Mouse (Mus musculus): ENCODE measurements around the gene Ifitm10. TPM values are rescaled to one million over a fixed set of nuclear protein-coding genes. Genes with fewer than 3 reads are reported as not detected.
A peak's percentile ranks its signal among the peaks of the same experiment; 100 is the strongest.
"Not testable (repeated sequence)": the region's sequence is repeated elsewhere in the genome, so short reads cannot be mapped to it uniquely, and the experiment has no call there.

Gene Ifitm10
- polyA plus RNA-seq, 1 experiment from 2014 or later: 0.63 TPM

DNA sequence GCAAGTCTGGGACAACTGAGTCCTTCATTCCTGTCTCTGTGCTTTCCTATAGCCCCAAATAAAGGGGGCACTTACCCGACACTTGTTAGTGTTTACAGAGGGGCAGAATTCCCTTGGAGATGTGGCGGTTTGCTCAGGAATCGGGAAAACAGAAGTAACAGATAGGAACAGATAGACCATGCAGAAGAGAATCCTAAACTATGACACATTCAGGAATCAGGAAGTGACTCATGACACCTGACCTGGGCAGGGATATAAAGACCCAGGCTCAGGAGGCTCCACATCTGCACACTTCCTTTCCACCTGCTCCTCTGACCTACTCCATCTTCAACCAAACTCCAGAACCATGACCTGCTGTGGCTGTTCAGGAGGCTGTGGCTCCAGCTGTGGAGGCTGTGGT lies 70.3 kb downstream of the Ifitm10 start, which contains the start of gene Krtap5-4:
Gene Krtap5-4, plus strand, starts transcription at position 301 of the 400 bp plus-strand sequence.
- no peaks in the 10 kb centered on the region for H3K9me3 ChIP-seq
- H3K4me2 ChIP-seq (replicated peaks): no peak within 1 kb of the TSS
- no peak within 1 kb of the TSS for H3K9ac ChIP-seq (replicated peaks)
- 74% methylated on average over 3 of the region's 3 CpGs for WGBS
- no peak for ATAC-seq (ENCODE audit: low FRiP score, low read depth)
- H3K4me3 ChIP-seq: no peak within 1 kb of the TSS
- no peaks in the 10 kb centered on the region for H3K4me1 ChIP-seq
- no peaks in the 10 kb centered on the region for H3K36me3 ChIP-seq
- no peaks in the 10 kb centered on the region; the same call in 1 of the 2 replicates for H3K27me3 ChIP-seq
- H3K27ac ChIP-seq (replicated peaks): no peak within 1 kb of the TSS

DNA sequence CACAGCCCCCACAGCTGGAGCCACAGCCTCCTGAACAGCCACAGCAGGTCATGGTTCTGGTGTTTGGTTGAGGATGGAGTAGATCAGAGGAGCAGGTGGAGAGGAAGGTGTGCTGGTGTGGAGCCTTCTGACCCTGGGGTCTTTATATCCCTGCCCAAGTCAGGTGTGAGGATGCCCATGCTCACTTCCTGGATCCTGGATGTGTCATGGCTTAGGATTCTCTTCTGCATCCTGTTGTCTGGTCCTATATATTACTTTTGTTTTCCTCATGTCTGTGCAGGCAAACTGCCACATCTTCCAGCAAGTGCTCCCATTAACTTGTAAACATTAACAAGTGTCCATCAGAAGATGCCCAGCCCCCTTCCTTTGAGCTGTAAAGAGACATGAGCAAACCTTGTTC lies 76.5 kb downstream of the Ifitm10 start, which contains the start of gene Krtap5-1:
Gene Krtap5-1, minus strand, starts transcription at position 101 of the 400 bp plus-strand sequence.
- not testable (repeated sequence) for H3K27ac ChIP-seq (replicated peaks); H3K9ac ChIP-seq (replicated peaks); H3K36me3 ChIP-seq; H3K4me2 ChIP-seq (replicated peaks); H3K9me3 ChIP-seq; ATAC-seq (ENCODE audit: low FRiP score, low read depth); H3K4me3 ChIP-seq; H3K27me3 ChIP-seq; H3K4me1 ChIP-seq

DNA sequence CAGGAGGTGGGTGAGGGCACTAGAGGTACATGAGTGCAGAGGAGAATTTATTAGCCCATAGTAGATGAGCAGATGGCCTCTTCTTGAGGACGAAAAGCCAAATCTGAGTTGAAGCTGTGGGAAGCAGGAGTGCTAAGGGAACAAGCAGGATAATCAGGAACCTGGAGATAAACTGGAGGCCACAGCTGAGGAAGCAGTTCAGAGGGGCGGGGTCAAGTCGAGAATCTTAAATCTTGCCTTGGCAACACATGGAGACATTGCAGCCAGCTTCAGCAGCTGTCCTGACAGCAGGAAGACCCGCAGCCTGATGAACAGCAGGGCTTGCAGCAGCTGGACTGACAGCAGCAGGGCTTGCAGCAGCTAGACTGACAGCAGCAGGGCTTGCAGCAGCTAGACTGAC lies 77.4 kb downstream of the Ifitm10 start:
- not testable (repeated sequence) for H3K27me3 ChIP-seq; ATAC-seq (ENCODE audit: low FRiP score, low read depth); H3K4me2 ChIP-seq (replicated peaks); H3K36me3 ChIP-seq; H3K4me3 ChIP-seq; H3K9ac ChIP-seq (replicated peaks); H3K9me3 ChIP-seq; H3K27ac ChIP-seq (replicated peaks); H3K4me1 ChIP-seq
- whole genome bisulfite sequencing: 32% methylated on average over 4 of the region's 4 CpGs

DNA sequence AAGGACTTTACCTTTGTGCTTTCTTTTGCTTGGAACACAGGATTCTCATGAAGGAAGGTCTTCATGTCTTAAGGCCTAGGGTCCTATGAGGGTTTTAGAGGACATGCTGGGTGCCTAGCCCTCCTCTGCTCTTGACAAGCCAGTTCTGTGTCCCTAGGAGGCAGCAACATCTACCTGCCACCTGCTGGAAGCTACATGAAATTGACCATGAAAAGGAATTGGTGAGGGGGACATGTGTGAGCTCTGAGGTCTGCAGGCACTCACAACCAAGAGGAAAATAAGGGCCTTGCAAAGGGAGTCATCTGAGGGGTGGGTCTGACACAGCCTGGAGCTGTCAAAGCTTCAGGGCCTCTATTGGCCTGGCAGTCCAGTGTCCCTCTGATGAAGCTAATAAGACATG lies 78.1 kb downstream of the Ifitm10 start:
- Histone ChIP-seq H3K4me2 (replicated peaks) (no peak overlapping the region), H3K27me3 (peaks cover 3% of the 10 kb centered on the region; the same call in 1 of the 2 replicates), H3K9ac (replicated peaks) (no peak overlapping the region), H3K9me3 (no peaks in the 10 kb centered on the region), H3K36me3 (no peaks in the 10 kb centered on the region), H3K4me3 (no peak overlapping the region), H3K27ac (replicated peaks) (no peak overlapping the region), H3K4me1 (no peaks in the 10 kb centered on the region)
- no peak for ATAC-seq (ENCODE audit: low FRiP score, low read depth)

DNA sequence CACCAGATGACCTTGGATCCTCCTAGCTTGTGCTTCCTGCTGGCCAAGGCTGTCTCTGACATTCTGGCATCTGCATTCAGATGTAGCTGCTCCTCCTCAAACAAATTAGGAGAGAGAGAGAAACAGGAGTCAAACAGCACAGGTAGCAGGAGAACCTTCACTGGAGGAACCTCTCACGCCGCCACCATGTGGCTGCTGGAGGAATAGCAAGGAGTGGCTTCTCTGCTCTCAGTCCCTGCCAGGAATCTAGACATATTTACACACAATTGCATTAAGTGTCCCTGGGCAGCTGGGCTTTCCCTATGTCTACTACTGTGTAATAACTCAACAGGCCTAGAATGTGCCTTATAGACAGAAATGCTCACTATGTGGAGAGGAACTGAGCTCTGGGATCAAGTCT lies 79.7 kb downstream of the Ifitm10 start:
- WGBS: 2% methylated on average over 2 of the region's 2 CpGs
- not testable (repeated sequence) for H3K4me3 ChIP-seq, H3K9me3 ChIP-seq

DNA sequence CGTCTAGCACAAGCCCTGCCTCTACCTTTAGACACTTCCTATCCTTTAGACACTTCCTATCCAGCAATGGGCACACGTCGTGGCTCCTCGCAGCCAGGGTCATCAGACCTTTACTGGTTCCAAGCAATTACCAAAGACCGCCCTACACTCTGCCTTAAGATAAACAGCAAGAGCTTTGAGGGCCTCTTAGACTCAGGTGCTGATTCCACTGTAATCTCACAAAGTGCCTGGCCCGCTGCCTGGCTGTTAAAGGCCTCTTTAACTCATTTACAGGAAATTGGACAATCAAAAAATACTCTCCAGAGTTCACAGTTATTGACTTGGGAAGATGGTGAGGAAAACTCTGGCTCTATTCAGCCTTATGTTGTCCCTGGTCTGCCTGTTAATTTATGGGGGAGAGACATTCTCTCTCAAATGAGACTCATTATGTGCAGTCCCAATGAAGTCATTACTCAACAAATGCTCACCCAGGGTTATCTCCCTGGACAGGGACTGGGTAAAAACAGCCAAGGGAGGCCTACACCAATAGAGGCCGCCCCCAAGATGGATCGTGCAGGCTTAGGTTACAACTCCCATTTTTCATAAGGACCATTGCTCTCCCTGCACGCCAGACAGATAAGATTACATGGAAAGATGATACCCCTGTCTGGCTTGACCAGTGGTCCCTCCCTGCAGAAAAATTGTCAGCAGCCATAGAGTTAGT lies 87.5 kb downstream of the Ifitm10 start:
- not testable (repeated sequence) for H3K9me3 ChIP-seq; H3K27ac ChIP-seq (replicated peaks); H3K9ac ChIP-seq (replicated peaks); ATAC-seq (ENCODE audit: low FRiP score, low read depth); H3K4me2 ChIP-seq (replicated peaks); H3K4me1 ChIP-seq; H3K36me3 ChIP-seq; H3K4me3 ChIP-seq
- 78% methylated on average over 9 of the region's 9 CpGs for WGBS
- peaks cover 16% of the 10 kb centered on the region for H3K27me3 ChIP-seq

More for the DNA sequence above, 79.7 kb downstream of the Ifitm10 start:
- H3K27me3 ChIP-seq; H3K4me1 ChIP-seq; ATAC-seq (ENCODE audit: low FRiP score, low read depth); H3K4me2 ChIP-seq (replicated peaks); H3K36me3 ChIP-seq; H3K27ac ChIP-seq (replicated peaks); H3K9ac ChIP-seq (replicated peaks): not testable (repeated sequence)

DNA sequence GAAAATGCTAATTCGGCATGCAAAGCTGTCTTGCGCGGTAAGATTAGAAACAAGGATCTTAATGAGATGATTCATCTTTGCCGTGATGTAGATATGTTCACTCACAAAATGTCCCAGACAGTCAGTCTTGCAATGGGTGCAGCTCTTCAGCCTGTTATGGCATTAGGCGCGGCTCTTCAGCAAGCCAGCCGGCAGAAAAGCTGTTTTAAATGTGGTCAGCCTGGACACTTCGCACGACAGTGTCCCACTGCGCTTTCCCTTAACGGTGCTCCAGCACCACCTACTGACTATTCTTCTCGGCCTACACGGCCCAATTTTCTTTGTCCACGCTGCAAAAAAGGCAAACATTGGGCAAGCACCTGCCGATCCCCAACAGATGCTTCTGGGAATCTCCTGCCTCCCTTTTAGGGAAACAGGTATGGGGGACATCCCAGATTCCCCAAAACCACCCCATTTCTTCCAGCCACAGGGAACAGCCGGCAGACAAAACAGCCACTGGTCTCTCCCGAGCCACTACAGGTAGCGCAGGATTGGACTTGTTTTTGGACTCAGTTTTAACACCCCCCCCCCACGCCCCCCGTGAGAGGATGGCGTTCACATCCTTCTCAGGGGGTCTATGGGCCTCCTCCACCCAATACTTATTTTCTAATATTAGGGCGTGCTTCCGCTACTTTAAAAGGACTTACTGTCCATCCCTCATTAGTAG lies 88.3 kb downstream of the Ifitm10 start:
- H3K9ac ChIP-seq (replicated peaks): no peak overlapping the region; the same call in 1 of the 2 replicates
- ATAC-seq (ENCODE audit: low FRiP score, low read depth): peak; percentile 72

DNA sequence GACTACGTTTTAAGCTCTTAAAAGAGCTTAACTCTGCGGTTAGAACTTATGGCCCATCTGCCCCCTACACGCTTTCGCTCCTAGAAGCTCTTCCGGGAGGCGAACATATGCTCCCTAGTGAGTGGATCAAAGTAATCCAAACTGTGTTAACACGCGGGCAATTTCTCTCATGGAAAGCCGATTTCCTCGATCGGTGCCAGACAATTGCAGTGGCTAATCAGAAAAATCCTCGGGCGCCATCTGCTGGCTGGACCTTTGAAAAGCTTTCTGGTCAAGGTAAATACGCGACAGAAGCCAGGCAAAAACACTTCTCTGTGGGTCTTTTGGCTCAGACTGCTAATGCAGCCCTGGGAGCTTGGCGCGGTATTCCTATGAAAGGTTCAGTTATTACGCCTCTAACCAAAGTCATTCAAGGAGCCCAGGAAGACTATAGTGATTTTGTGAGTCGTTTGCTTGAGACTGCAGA lies 88.9 kb downstream of the Ifitm10 start:
- Histone ChIP-seq H3K9me3 (no peaks in the 10 kb centered on the region), H3K36me3 (no peaks in the 10 kb centered on the region), H3K4me2 (replicated peaks) (peak overlapping the region; percentile 75), H3K4me1 (peaks cover 3% of the 10 kb centered on the region; the same call in 1 of the 2 replicates), H3K27me3 (peaks cover 16% of the 10 kb centered on the region), H3K4me3 (peak overlapping the region; percentile 53), H3K9ac (replicated peaks) (peak overlapping the region; percentile 55), H3K27ac (replicated peaks) (peak overlapping the region; percentile 40)
- under 1% methylated on average over 19 of the region's 19 CpGs for WGBS
- ATAC-seq (ENCODE audit: low FRiP score, low read depth): peak; percentile 78

More for the DNA sequence above, 88.3 kb downstream of the Ifitm10 start:
- H3K4me2 ChIP-seq (replicated peaks): peak overlapping the region; percentile 75
- H3K4me1 ChIP-seq: peaks cover 3% of the 10 kb centered on the region; the same call in 1 of the 2 replicates
- H3K9me3 ChIP-seq: no peaks in the 10 kb centered on the region
- peak overlapping the region; percentile 40; the same call in 1 of the 2 replicates for H3K27ac ChIP-seq (replicated peaks)
- peaks cover 16% of the 10 kb centered on the region for H3K27me3 ChIP-seq
- no peaks in the 10 kb centered on the region for H3K36me3 ChIP-seq
- H3K4me3 ChIP-seq: peak overlapping the region; percentile 53
- WGBS: 23% methylated on average over 23 of the region's 23 CpGs

DNA sequence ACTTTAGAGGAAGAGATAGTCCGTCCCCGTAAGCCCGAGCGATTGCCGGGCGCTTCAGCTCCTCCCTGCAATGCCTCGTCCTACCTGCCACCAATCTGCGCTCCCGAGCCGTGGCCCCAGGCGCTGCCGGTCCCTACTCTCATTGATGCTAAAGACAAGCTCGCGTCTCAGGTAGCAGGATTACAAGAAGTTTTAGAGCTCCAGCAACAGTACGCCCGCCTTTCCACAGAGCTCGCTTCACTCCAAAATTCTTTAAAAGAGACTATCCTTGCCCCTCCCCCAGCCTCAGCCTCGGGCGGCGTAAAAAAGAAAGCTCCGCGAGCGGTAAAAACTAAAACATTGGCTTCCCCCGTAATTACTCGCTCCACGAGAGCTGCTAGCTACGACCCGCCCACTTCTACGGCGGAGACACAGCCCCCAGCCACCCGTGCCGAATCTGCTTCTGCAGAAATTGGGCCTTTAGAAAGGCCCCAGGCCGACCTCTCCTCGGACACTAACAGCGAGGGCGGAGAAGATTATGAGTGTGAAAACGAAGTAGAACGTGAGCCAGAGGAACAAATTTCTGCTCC lies 89.4 kb downstream of the Ifitm10 start:
- under 1% methylated on average over 38 of the region's 38 CpGs for WGBS
- Histone ChIP-seq H3K4me2 (replicated peaks) (peak overlapping the region; percentile 75), H3K4me1 (peaks cover 3% of the 10 kb centered on the region; the same call in 1 of the 2 replicates), H3K9ac (replicated peaks) (peak overlapping the region; percentile 55), H3K9me3 (no peaks in the 10 kb centered on the region), H3K4me3 (peak overlapping the region; percentile 53), H3K27me3 (peaks cover 16% of the 10 kb centered on the region), H3K36me3 (no peaks in the 10 kb centered on the region), H3K27ac (replicated peaks) (peak overlapping the region; percentile 40)
- peak; percentile 83 for ATAC-seq (ENCODE audit: low FRiP score, low read depth)

DNA sequence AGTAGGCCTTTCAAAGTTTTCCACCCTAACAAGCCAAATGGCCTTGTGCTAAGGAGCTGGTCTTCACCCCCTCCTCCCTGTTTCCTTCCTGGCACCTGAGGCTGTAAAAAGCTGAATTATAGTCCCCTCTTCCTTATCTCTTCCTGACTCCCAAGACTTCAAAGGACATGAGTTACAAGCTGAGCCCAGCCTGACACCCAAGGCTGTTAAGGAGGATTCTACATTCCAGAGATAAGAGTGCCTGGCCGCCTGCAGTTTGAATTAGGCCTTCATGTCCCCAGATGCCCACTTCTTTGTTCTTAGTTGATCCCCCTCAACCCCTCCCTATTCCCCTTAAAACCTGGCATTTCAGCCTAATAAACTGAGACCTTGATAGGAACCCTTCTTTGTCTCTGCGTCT lies 90.7 kb downstream of the Ifitm10 start:
- 16% methylated on average over 2 of the region's 2 CpGs for WGBS
- not testable (repeated sequence) for H3K9ac ChIP-seq (replicated peaks); H3K4me3 ChIP-seq; H3K36me3 ChIP-seq; H3K27ac ChIP-seq (replicated peaks); H3K4me2 ChIP-seq (replicated peaks); H3K9me3 ChIP-seq; ATAC-seq (ENCODE audit: low FRiP score, low read depth); H3K4me1 ChIP-seq
- H3K27me3 ChIP-seq: peaks cover 16% of the 10 kb centered on the region

DNA sequence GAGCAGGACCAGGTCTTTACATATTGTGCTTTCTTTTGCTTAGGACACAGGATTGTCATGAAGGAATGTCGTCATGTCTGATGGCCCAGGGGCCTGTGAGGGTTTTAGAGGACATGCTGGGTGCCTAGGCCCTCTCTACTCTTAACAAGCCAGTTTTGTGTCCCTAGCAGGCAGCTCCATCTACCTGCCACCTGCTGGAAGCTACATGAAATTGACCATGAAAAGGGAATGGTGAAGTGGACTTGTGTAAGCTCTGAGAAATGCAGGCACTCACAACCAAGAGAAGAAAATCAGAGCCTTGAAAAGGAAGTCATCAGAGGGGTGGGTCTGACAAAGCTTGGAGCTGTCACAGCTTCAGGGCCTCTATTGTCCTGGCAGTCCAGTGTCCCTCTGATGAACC lies 94.3 kb downstream of the Ifitm10 start:
- not testable (repeated sequence) for H3K4me1 ChIP-seq; H3K4me3 ChIP-seq; H3K27ac ChIP-seq (replicated peaks); H3K9ac ChIP-seq (replicated peaks); ATAC-seq (ENCODE audit: low FRiP score, low read depth); H3K4me2 ChIP-seq (replicated peaks); H3K36me3 ChIP-seq; H3K9me3 ChIP-seq
- 68% methylated on average over 1 of the region's 1 CpGs for WGBS
- peaks cover 16% of the 10 kb centered on the region for H3K27me3 ChIP-seq

DNA sequence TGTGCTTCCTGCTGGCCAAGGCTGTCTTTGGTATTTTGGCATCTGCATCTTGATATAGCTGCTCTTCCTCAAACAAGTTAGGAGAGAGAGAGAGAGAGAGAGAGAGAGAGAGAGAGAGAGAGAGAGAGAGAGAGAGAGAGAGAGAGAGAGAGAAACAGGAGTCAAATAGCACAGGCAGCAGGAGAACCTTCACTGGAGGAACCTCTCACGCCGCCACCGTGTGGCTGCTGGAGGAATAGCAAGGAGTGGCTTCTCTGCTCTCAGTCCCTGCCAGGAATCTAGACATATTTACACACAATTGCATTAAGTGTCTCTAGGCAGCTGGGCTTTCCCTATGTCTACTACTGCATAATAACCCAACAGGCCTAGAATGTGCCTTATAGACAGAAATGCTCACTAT lies 95.4 kb downstream of the Ifitm10 start:
- H3K27ac ChIP-seq (replicated peaks); H3K9me3 ChIP-seq; H3K36me3 ChIP-seq; H3K4me2 ChIP-seq (replicated peaks); H3K4me3 ChIP-seq; H3K9ac ChIP-seq (replicated peaks); ATAC-seq (ENCODE audit: low FRiP score, low read depth); H3K4me1 ChIP-seq: not testable (repeated sequence)
- H3K27me3 ChIP-seq: peaks cover 14% of the 10 kb centered on the region
- WGBS: 0% methylated on average over 3 of the region's 3 CpGs

All from midbrain, embryonic 12.5 days (tissue).